ENCODE assay signal across 8 mouse cellular contexts in genomic region chr3:105052171-105052936, GRCm38 (mm10). TPM values are rescaled to one million over a fixed set of nuclear protein-coding genes. Genes with fewer than 3 reads are reported as not detected.
A peak's percentile ranks its signal among the peaks of the same experiment; 100 is the strongest.
DNase-seq lines count a peak whose midpoint lies in the region; ATAC-seq and TF ChIP-seq lines count a peak whose summit lies in the region.

No protein-coding gene starts in this region.

- H3K27ac ChIP-seq in cortical plate, adult 2 months (ENCODE audit: insufficient read depth, low read length): peak overlapping the region; percentile 34
- H3K27ac ChIP-seq in hindbrain, postnatal 0 days: peak overlapping the region; percentile 90
- H3K27ac ChIP-seq in midbrain, postnatal 0 days (ENCODE audit: low read depth, low read length): peak overlapping the region; percentile 91

- DNase-seq in left cerebral cortex, postnatal 4 days: peak; percentile 16
- no peak for DNase-seq in left cerebral cortex, postnatal 36 days (ENCODE audit: low spot score in 2 of 2)
- peak; percentile 46 for DNase-seq in hindbrain, postnatal 0 days (ENCODE audit: low spot score)
- DNase-seq in midbrain, postnatal 0 days (ENCODE audit: low spot score): peak; percentile 41
- DNase-seq in cerebellum, postnatal 4 days (ENCODE audit: low spot score in 2 of 2): no peak
- DNase-seq in gastrocnemius, adult 8-10 months (ENCODE audit: low spot score in 2 of 2): no peak

- H3K36me3 ChIP-seq in hindbrain, postnatal 0 days (ENCODE audit: insufficient read depth, low read length): no peaks in the 10 kb centered on the region
- H3K36me3 ChIP-seq in midbrain, postnatal 0 days (ENCODE audit: insufficient read depth, low read length): no peaks in the 10 kb centered on the region

- H3K4me2 ChIP-seq in hindbrain, postnatal 0 days (ENCODE audit: low read depth, low read length): peak overlapping the region; percentile 71
- peak overlapping the region; percentile 62 for H3K4me2 ChIP-seq in midbrain, postnatal 0 days (ENCODE audit: low read depth, low read length, poor library complexity, severe bottlenecking)

- no peaks in the 10 kb centered on the region for H3K27me3 ChIP-seq in hindbrain, postnatal 0 days (ENCODE audit: insufficient read depth, low read length)
- H3K27me3 ChIP-seq in midbrain, postnatal 0 days (ENCODE audit: insufficient read depth, low read length): no peaks in the 10 kb centered on the region

- no peak for TF ChIP-seq POLR2A in cortical plate, adult 2 months (IDR thresholded peaks at IDR 0.05; ENCODE audit: extremely low read depth, insufficient read depth, low read length)

- no peak for TF ChIP-seq CTCF in cortical plate, adult 2 months (IDR thresholded peaks at IDR 0.05; ENCODE audit: extremely low read depth, insufficient read depth, low read length)
- no peak for TF ChIP-seq CTCF in hindbrain, postnatal 0 days (IDR thresholded peaks at IDR 0.05; ENCODE audit: low read depth)
- TF ChIP-seq CTCF in midbrain, postnatal 0 days (IDR thresholded peaks at IDR 0.05): no peak

- intact Hi-C loops in left cerebral cortex, postnatal 4 days (cut with DNase I): no loop called here
- intact Hi-C loops in left cerebral cortex, postnatal 36 days (cut with DNase I): loop anchor here (5.0 kb wide), 2 partner anchors 45 to 190 kb away; partner anchors contain the start of genes Capza1 and St7l

- H3K4me3 ChIP-seq in cortical plate, adult 2 months (ENCODE audit: insufficient read depth, low read length): peak overlapping the region; percentile 86
- H3K4me3 ChIP-seq in hindbrain, postnatal 0 days (ENCODE audit: low read length): peak overlapping the region; percentile 68
- H3K4me3 ChIP-seq in midbrain, postnatal 0 days (ENCODE audit: low read depth, low read length): peak overlapping the region; percentile 91

- peak overlapping the region; percentile 92 for H3K9ac ChIP-seq in hindbrain, postnatal 0 days (replicated peaks; ENCODE audit: low read length)
- H3K9ac ChIP-seq in midbrain, postnatal 0 days (replicated peaks; ENCODE audit: low read length, poor library complexity, severe bottlenecking): peak overlapping the region; percentile 94

- H3K4me1 ChIP-seq in cortical plate, adult 2 months (ENCODE audit: control insufficient read depth, insufficient read depth, low read length): peaks cover 6% of the 10 kb centered on the region
- peaks cover 8% of the 10 kb centered on the region for H3K4me1 ChIP-seq in hindbrain, postnatal 0 days (ENCODE audit: insufficient read depth, low read length)
- H3K4me1 ChIP-seq in midbrain, postnatal 0 days (ENCODE audit: insufficient read depth, low read length): peaks cover 18% of the 10 kb centered on the region

- WGBS in hindbrain, postnatal 0 days: 2% methylated on average over 31 of the region's 37 CpGs
- under 1% methylated on average over 33 of the region's 37 CpGs for WGBS in midbrain, postnatal 0 days

- H3K9me3 ChIP-seq in hindbrain, postnatal 0 days (ENCODE audit: low read length): no peaks in the 10 kb centered on the region
- no peaks in the 10 kb centered on the region for H3K9me3 ChIP-seq in midbrain, postnatal 0 days (ENCODE audit: low read length)

- peak; percentile 60 for ATAC-seq in hindbrain, postnatal 0 days
- ATAC-seq in midbrain, postnatal 0 days (ENCODE audit: low FRiP score): peak; percentile 63
- no peak for ATAC-seq in monocyte, adult 5-6 weeks (replicated peaks; ENCODE audit: insufficient number of reproducible peaks, low FRiP score, low TSS enrichment, poor library complexity, severe bottlenecking)

RNA-seq across cellular contexts. Expression of gene Cttnbp2nl, which starts 0.6 kb away (rescaled TPM):
- 10 to 100 TPM; 62.4 to 75.7 TPM for total RNA-seq in left cerebral cortex, postnatal 4 days (2021)
- 10 to 100 TPM; 24.3 to 25.4 TPM for total RNA-seq in left cerebral cortex, postnatal 36 days (2021)
- 6.3 and 6.8 TPM in 2 replicates for polyA plus RNA-seq in cortical plate, adult 2 months (2012; rRNA removed)
- 24.9 and 27.8 TPM in 2 replicates for total RNA-seq in hindbrain, postnatal 0 days (2014; rRNA removed)
- polyA plus RNA-seq in hindbrain, postnatal 0 days (2015; fragmentation: Nextera tagmentation; extraction: Ambion mirVana): 35.9 and 42.4 TPM in 2 replicates
- 34.1 and 36.7 TPM in 2 replicates for total RNA-seq in midbrain, postnatal 0 days (2014; rRNA removed)
- 41.9 and 45.7 TPM in 2 replicates for polyA plus RNA-seq in midbrain, postnatal 0 days (2015; fragmentation: Nextera tagmentation; extraction: Ambion mirVana)
- total RNA-seq in monocyte, adult 5-6 weeks (2017): 0.19 to 0.53 TPM in 2 of 3 replicates, not detected in the other
- total RNA-seq in gastrocnemius, adult 8-10 months (2022): 1 to 10 TPM; 2.7 to 5.5 (median 4.0) TPM

RNA-seq across cellular contexts. Expression of gene 4930564D02Rik, which starts 14.3 kb away (rescaled TPM):
- not detected for total RNA-seq in left cerebral cortex, postnatal 4 days (2021)
- total RNA-seq in left cerebral cortex, postnatal 36 days (2021): not detected
- polyA plus RNA-seq in cortical plate, adult 2 months (2012; rRNA removed): not detected in 2 replicates
- total RNA-seq in hindbrain, postnatal 0 days (2014; rRNA removed): not detected in 2 replicates
- polyA plus RNA-seq in hindbrain, postnatal 0 days (2015; fragmentation: Nextera tagmentation; extraction: Ambion mirVana): not detected in 2 replicates
- total RNA-seq in midbrain, postnatal 0 days (2014; rRNA removed): not detected in 2 replicates
- polyA plus RNA-seq in midbrain, postnatal 0 days (2015; fragmentation: Nextera tagmentation; extraction: Ambion mirVana): not detected in 2 replicates
- not detected in 3 replicates for total RNA-seq in monocyte, adult 5-6 weeks (2017)
- total RNA-seq in gastrocnemius, adult 8-10 months (2022): not detected

Comparison
In these comparisons a context has a peak if more than half of its experiments do, and no peak if none do; other contexts are left out.
1. DNase-seq: peak in left cerebral cortex, postnatal 4 days (single experiment), hindbrain, postnatal 0 days (single experiment) and midbrain, postnatal 0 days (single experiment); none in left cerebral cortex, postnatal 36 days (0 of 2), cerebellum, postnatal 4 days (0 of 2) and gastrocnemius, adult 8-10 months (0 of 2).
2. H3K27ac ChIP-seq: peak in every context shown above with its lines; median percentile 91 in midbrain, postnatal 0 days; 90 in hindbrain, postnatal 0 days; 34 in cortical plate, adult 2 months.
3. Peak in every context shown above with its lines, with median percentiles within 50 percentile points of each other: H3K4me3 ChIP-seq.